Mouse (Mus musculus) midbrain, embryonic 14.5 days (tissue): ENCODE results near the gene Smyd3. TPM values are rescaled to one million over a fixed set of nuclear protein-coding genes. Genes with fewer than 3 reads are reported as not detected.

Experiments used
- ATAC-seq: fragments of 200-750 bp; cut with Nextera tagmentation; 2 replicates; pipeline ENCODE4 v1.8.0; 2017; ENCODE audit warnings: moderate number of reproducible peaks, moderate library complexity; ENCODE audit not compliant: low FRiP score, low TSS enrichment
- DNase-seq: peaks from one replicate; pipeline ENCODE4 v3.0.0-alpha.2; 2015
- H3K27ac ChIP-seq: fragments of 300-500 bp; sonication (generic); replicated peaks from 2 replicates; pipeline ENCODE4 v1.5.1; 2014; ENCODE audit warnings: mild to moderate bottlenecking, low read depth, low read length, moderate library complexity
- H3K27me3 ChIP-seq: fragments of 300-500 bp; sonication (generic); 2 replicates; pipeline ENCODE4 v1.6.1; 2014; ENCODE audit warnings: low read length, control low read depth, mixed read lengths; ENCODE audit not compliant: control insufficient read depth, insufficient read depth
- H3K36me3 ChIP-seq: fragments of 300-500 bp; sonication (generic); 2 replicates; pipeline ENCODE4 v1.6.1; 2014; ENCODE audit warnings: low read length, control low read depth; ENCODE audit not compliant: control insufficient read depth, insufficient read depth
- H3K4me1 ChIP-seq: fragments of 300-500 bp; sonication (generic); 2 replicates; pipeline ENCODE4 v1.6.1; 2014; ENCODE audit warnings: mild to moderate bottlenecking, antibody characterized with exemption, low read length, control low read depth; ENCODE audit not compliant: control insufficient read depth, insufficient read depth
- H3K4me2 ChIP-seq: fragments of 300-500 bp; sonication (generic); 2 replicates; pipeline ENCODE4 v1.6.1; 2014; ENCODE audit warnings: mild to moderate bottlenecking, low read length, moderate library complexity
- H3K4me3 ChIP-seq: fragments of 300-500 bp; sonication (generic); replicated peaks from 2 replicates; pipeline ENCODE4 v1.5.1; 2014; ENCODE audit warnings: low read depth, low read length
- H3K9ac ChIP-seq: fragments of 300-500 bp; sonication (generic); replicated peaks from 2 replicates; pipeline ENCODE4 v1.6.1; 2014; ENCODE audit warnings: mild to moderate bottlenecking, low read length, moderate library complexity
- H3K9me3 ChIP-seq: fragments of 300-500 bp; sonication (generic); 2 replicates; pipeline ENCODE4 v1.6.1; 2016; ENCODE audit warnings: low read length, control low read depth, mixed read lengths; ENCODE audit not compliant: control insufficient read depth
- WGBS: fragments of 180-500 bp; shearing (Covaris S2); extraction: QIAGEN DNeasy Blood & Tissue Kit; methylation state at CpG from one replicate; pipeline ENCODE4 v1.1.7; 2014; 5-methylcytosine and 5-hydroxymethylcytosine counted together
- polyA plus RNA-seq: library from polyadenylated mRNA; unstranded; fragments of >200 nt; fragmentation: Nextera tagmentation; extraction: Ambion mirVana; gene quantifications from 2 replicates; pipeline ENCODE4 v1.2.1, GENCODE M21; 2014

Gene Smyd3
- polyA plus RNA-seq, 1 experiment from 2014 or later: 21.5 TPM

DNA sequence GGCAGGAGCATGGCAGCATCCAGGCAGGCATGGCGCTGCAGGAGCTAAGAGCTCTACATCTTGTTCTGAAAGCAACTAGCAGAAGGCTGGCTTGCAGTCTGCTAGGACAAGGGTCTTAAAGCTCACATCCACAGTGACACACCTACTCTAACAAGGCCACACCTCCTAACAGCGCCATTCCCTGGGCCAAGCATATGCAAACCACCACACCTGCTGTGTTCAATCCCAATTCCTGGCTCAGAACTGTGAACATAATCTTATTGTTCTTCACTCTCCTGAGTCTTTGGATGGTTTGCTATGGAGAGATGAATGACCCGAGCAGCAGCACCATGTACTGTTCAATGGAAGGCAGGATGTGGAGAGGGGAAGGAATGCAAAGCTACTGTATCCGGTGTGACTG lies 559.2 kb downstream of the Smyd3 start:
- no peaks in the 10 kb centered on the region for H3K27me3 ChIP-seq
- H3K9ac ChIP-seq: no peak overlapping the region
- H3K4me2 ChIP-seq: no peak overlapping the region
- H3K27ac ChIP-seq: no peak overlapping the region
- no peak overlapping the region for H3K4me3 ChIP-seq
- no peak for DNase-seq
- ATAC-seq: no peak
- 87% methylated on average over 4 of the region's 4 CpGs for WGBS
- no peaks in the 10 kb centered on the region for H3K4me1 ChIP-seq
- no peaks in the 10 kb centered on the region for H3K9me3 ChIP-seq
- H3K36me3 ChIP-seq: no peaks in the 10 kb centered on the region

- DNase-seq (peak; percentile 35), ATAC-seq (no peak)
- 54% methylated on average over 12 of the region's 12 CpGs for WGBS
- Histone ChIP-seq H3K4me1 (0 out of 2 replicates have a peak, but pooled peaks cover 3% of the 10 kb centered on the region), H3K27me3 (no peaks in the 10 kb centered on the region), H3K4me3 (no peak overlapping the region), H3K27ac (peak overlapping the region; percentile 41; the same call in 1 of the 2 replicates), H3K9ac (no peak overlapping the region), H3K36me3 (no peaks in the 10 kb centered on the region), H3K4me2 (no peak overlapping the region), H3K9me3 (peaks cover 7% of the 10 kb centered on the region; the same call in 1 of the 2 replicates)
Measured at GRCm38 (mm10) chr1:178952910-178953309, 564.9 kb downstream of the Smyd3 start.

DNA sequence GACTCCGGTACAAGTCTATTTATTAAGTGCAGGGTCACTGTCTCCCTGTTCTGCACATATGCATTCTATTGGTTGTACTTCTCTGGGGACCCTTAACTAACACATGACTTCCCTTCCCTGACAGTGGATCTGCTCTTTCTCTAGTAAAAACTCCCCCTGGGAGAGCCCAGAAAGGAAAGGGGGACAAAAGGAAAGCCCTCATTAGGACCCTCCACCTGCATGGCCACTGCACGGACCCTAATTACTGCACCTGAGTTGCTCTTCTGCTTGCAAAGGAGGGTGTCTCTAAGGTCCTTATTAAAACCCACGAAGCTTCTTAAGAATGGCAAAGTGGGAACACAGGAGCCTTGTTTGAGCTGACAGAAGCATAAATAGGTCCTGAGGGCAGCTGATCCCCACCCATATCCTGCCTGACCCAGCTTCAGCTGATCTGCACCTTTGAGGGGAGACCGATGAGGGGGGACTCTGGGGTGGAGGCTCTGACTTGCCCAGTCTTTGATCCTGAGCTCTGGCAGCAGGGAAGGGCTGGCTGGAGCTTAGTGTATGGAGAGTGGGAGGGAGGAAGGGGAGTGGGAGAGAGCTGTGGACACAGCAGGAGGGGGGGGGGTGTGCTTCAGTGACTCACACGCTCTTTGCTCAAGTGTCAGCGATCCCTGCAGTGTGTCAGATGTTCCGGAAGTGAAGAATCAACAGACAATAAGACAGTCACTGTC lies 575.4 kb downstream of the Smyd3 start:
- H3K36me3 ChIP-seq: no peaks in the 10 kb centered on the region
- H3K4me2 ChIP-seq: no peak overlapping the region
- H3K9me3 ChIP-seq: no peaks in the 10 kb centered on the region
- DNase-seq (peak; percentile 51), ATAC-seq (peak; percentile 68)
- peaks cover 8% of the 10 kb centered on the region; the same call in 1 of the 2 replicates for H3K4me1 ChIP-seq
- no peak overlapping the region for H3K4me3 ChIP-seq
- WGBS: 24% methylated on average over 7 of the region's 7 CpGs
- H3K27ac ChIP-seq: peak overlapping the region; percentile 49; the same call in 1 of the 2 replicates
- H3K9ac ChIP-seq: no peak overlapping the region
- no peaks in the 10 kb centered on the region for H3K27me3 ChIP-seq

DNA sequence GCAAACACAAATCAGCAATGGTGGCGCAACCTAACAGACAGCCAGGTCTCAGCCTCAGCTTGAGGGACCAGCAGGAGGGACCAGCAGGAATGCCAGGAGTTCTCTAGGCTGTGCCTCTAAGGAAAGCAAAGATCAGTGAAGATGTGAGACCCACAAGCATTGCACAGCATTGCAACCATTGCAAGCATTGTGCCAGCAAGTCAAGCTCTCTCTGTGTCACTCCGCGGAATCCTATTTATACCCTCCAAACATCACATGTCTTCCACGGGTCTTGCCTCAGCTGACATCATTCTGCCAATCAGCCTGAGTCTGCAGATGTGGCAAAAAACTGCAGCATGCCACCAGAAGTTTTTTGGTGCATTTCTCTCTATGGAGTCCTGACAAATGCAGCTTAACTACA lies 577.5 kb downstream of the Smyd3 start:
- Histone ChIP-seq H3K27ac (no peak overlapping the region), H3K9me3 (no peaks in the 10 kb centered on the region), H3K27me3 (no peaks in the 10 kb centered on the region), H3K4me1 (peaks cover 8% of the 10 kb centered on the region; the same call in 1 of the 2 replicates), H3K4me2 (no peak overlapping the region), H3K36me3 (no peaks in the 10 kb centered on the region), H3K9ac (no peak overlapping the region), H3K4me3 (no peak overlapping the region)
- DNase-seq (no peak), ATAC-seq (no peak)
- 86% methylated on average over 4 of the region's 4 CpGs for WGBS

- Histone ChIP-seq H3K27me3 (no peaks in the 10 kb centered on the region), H3K9me3 (no peaks in the 10 kb centered on the region), H3K4me3 (no peak overlapping the region), H3K36me3 (peaks cover 9% of the 10 kb centered on the region), H3K4me2 (no peak overlapping the region), H3K9ac (no peak overlapping the region), H3K27ac (no peak overlapping the region), H3K4me1 (no peaks in the 10 kb centered on the region)
- no peak for DNase-seq
- no peak for ATAC-seq
- 81% methylated on average over 2 of the region's 2 CpGs for WGBS
Measured at GRCm38 (mm10) chr1:178936976-178937375, 580.9 kb downstream of the Smyd3 start.

DNA sequence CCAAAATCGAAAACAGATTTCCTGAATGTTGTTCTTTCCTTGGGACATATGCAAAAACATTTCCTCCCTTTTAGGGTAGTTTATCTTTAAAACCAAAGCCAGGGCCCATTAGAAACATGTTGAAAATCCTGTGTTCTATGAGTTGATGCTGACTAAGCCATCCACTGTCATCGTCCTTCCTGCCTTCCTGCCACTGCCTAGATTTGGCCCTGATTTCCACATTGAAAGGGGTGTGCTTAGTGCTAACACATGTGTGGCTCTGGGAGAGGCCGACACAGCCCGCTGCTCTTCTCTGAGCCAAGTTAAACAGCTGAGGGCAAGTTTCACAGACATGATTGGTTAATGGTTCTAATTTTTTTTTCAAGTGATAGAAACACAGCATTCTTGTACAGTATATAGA lies 581.4 kb downstream of the Smyd3 start:
- H3K9me3 ChIP-seq: no peaks in the 10 kb centered on the region
- no peaks in the 10 kb centered on the region for H3K4me1 ChIP-seq
- no peak overlapping the region for H3K4me3 ChIP-seq
- H3K27ac ChIP-seq: no peak overlapping the region
- peaks cover 10% of the 10 kb centered on the region for H3K36me3 ChIP-seq
- no peak for DNase-seq
- H3K27me3 ChIP-seq: no peaks in the 10 kb centered on the region
- ATAC-seq: no peak
- no peak overlapping the region for H3K9ac ChIP-seq
- WGBS: 76% methylated on average over 4 of the region's 4 CpGs
- no peak overlapping the region for H3K4me2 ChIP-seq

DNA sequence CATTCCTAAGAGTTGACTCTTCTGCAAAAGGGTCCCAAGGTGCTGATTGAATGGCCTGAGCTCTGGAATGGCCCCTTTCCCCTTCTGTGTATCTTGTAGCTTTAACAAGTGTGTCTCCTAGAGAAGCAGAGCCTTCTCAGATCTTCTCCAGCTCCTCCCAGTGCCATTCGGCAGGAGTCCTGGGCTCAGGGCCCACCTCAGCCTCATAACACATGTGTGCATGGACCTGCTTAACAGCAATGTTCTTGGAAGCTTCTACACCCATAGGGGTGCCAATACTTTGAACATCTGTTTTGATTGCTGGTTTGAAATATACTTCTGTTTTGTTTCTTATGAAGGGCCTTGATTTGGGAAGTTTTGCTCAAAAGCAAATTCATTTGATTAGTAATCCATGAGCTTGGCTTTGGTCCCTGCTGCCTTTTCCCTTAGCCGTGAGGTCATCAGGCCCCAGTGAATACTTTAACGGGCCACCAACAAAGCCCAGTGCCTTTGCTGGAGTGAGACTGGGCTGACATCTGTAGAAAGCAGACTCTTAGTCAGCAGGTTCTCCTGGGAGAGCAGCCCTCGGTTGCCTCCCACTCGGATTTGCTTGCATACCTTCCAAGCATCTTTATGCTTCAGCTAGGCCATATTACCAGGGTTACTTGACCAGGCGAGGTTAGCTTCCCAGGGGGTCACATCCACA lies 583.7 kb downstream of the Smyd3 start:
- DNase-seq (no peak), ATAC-seq (no peak)
- 82% methylated on average over 6 of the region's 6 CpGs for WGBS

DNA sequence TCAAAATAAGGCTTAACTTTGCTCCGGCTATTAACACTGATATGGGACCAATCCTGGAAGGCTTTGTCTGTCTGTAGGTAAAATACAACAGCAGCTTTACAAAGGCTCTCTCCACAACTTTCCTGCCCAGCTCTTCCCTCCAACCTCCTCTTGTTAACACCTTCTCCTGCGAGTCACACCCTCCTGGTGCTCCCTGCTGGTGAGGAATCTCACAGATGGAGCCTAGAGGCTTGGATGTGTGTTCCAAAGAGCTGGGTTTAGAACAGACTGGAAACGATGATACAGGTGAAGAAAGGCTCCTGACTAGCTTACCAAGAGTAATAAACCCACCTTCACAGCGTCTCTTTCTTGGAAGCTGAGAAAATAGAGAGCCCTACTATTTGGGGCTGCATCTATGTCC lies 588.3 kb downstream of the Smyd3 start:
- H3K27me3 ChIP-seq: no peaks in the 10 kb centered on the region
- H3K4me1 ChIP-seq: no peaks in the 10 kb centered on the region
- H3K27ac ChIP-seq: no peak overlapping the region
- peaks cover 10% of the 10 kb centered on the region for H3K36me3 ChIP-seq
- H3K9ac ChIP-seq: no peak overlapping the region
- H3K4me2 ChIP-seq: no peak overlapping the region
- 75% methylated on average over 4 of the region's 4 CpGs for WGBS
- no peak overlapping the region for H3K4me3 ChIP-seq
- ATAC-seq (no peak), DNase-seq (no peak)
- H3K9me3 ChIP-seq: no peaks in the 10 kb centered on the region

More for the DNA sequence above, 583.7 kb downstream of the Smyd3 start:
- no peaks in the 10 kb centered on the region for H3K27me3 ChIP-seq
- H3K9me3 ChIP-seq: no peaks in the 10 kb centered on the region
- H3K9ac ChIP-seq: no peak overlapping the region
- no peak overlapping the region for H3K4me3 ChIP-seq
- no peak overlapping the region for H3K4me2 ChIP-seq
- no peaks in the 10 kb centered on the region for H3K4me1 ChIP-seq
- H3K36me3 ChIP-seq: peaks cover 10% of the 10 kb centered on the region
- H3K27ac ChIP-seq: no peak overlapping the region
